Mouse (Mus musculus) C2C12 (cell line): ENCODE measurements at regions not wholly inside any gene's neighbourhood (a gene's known extent, or its start where the extent isn't known, plus 50 kb on each side); places are given as distances from the start of the nearest gene placed in this dataset.

Source experiments
- CEBPB ChIP-seq: IDR thresholded peaks from one replicate; pipeline ENCODE4 v1.6.1; 2011; ENCODE audit warnings: low read depth, mild to moderate bottlenecking, control low read depth, moderate library complexity
- CTCF ChIP-seq: IDR thresholded peaks from one replicate; pipeline ENCODE4 v1.5.1; 2011; ENCODE audit not compliant: control insufficient read depth, insufficient read depth, insufficient read length
- FOSL1 ChIP-seq: IDR thresholded peaks from one replicate; pipeline ENCODE4 v1.8.0; 2011; ENCODE audit warnings: mild to moderate bottlenecking, low read length; ENCODE audit not compliant: poor library complexity, insufficient read depth, severe bottlenecking
- MAX ChIP-seq: IDR thresholded peaks from one replicate; pipeline ENCODE4 v1.6.1; 2011; ENCODE audit warnings: mild to moderate bottlenecking, control low read depth
- MYOD1 ChIP-seq: IDR thresholded peaks from one replicate; pipeline ENCODE4 v1.6.1; 2011; ENCODE audit warnings: low read depth; ENCODE audit not compliant: control insufficient read depth, insufficient read length
- MYOG ChIP-seq: IDR thresholded peaks from one replicate; pipeline ENCODE4 v1.6.1; 2011; ENCODE audit not compliant: control insufficient read depth, insufficient read length; ENCODE audit errors: extremely low read depth
- USF1 ChIP-seq: IDR thresholded peaks from one replicate; pipeline ENCODE4 v1.6.1; 2011; ENCODE audit warnings: low read depth, mild to moderate bottlenecking, control low read depth, moderate library complexity

DNA sequence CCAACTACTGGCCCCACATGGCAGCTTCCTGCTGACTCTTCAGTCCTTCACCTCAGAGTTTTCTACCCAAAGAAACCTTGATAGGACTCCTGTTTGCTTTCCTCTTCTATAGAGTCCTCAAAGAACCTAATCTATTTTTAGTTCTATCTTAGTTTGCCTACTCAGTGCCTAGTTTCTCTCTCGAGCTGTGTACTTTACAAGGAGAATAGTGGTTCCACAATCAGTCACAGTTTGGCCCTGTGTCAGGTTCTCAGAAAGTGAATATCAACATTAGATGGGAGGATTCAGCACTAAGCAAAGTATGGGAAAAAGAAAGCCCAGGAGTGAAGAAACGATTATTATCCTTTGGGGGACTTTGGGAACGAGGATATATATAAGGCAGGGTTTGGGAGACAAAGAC is 1372.0 kb upstream of the A1bg start:
- no peak for TF ChIP-seq CTCF
- no peak for TF ChIP-seq MYOG
- TF ChIP-seq FOSL1: no peak
- no peak for TF ChIP-seq MAX
- no peak for TF ChIP-seq USF1
- no peak for TF ChIP-seq MYOD1
- no peak for TF ChIP-seq CEBPB
